Mouse (Mus musculus): Measurements from ENCODE around the gene Nprl2.
"Not testable (repeated sequence)": the region's sequence is repeated elsewhere in the genome, so short reads cannot be mapped to it uniquely, and the experiment has no call there.

- peak in 1 of 2 experiments; percentile 49; a peak in 2 of 4 replicates for TF ChIP-seq CTCF (conservative IDR thresholded peaks at IDR 0.05 in 1 of 2, IDR thresholded peaks at IDR 0.05 in 1 of 2; ENCODE audit: low read depth in 2 of 2, low read length in 2 of 2)
- TF ChIP-seq ELF1 (IDR thresholded peaks at IDR 0.05; ENCODE audit: low read depth, low read length); IRF4 (IDR thresholded peaks at IDR 0.05; ENCODE audit: low read depth, low read length); POLR2A (IDR thresholded peaks at IDR 0.05; ENCODE audit: low read depth, low read length); E2F4 (IDR thresholded peaks at IDR 0.05; ENCODE audit: insufficient replicate concordance, low read depth, low read length); ZNF384 (IDR thresholded peaks at IDR 0.05; ENCODE audit: low read depth, low read length); TCF12 (IDR thresholded peaks at IDR 0.05; ENCODE audit: low read depth, low read length); MEF2A (IDR thresholded peaks at IDR 0.05; ENCODE audit: borderline replicate concordance, low read depth, low read length): not testable (repeated sequence)
Measured at GRCm38 (mm10) chr9:107573774-107574173, 31.7 kb downstream of the Nprl2 start.
